Mouse (Mus musculus) kidney, adult 8-10 months (tissue): Measurements from ENCODE around the gene Lmtk3.

Experiments used
- DNase-seq, 2 experiments: peaks; one replicate each; pipeline ENCODE4 v3.0.0; 2022

The Lmtk3 gene

GRCm38 (mm10) chr7:45783511-45784091, at the start of gene Lmtk3:
TSS of gene Lmtk3 (plus strand) at chr7:45783738.
- peak in 1 of 2 experiments; percentile 53 for DNase-seq

GRCm38 (mm10) chr7:45739162-45739763, 44.3 kb upstream of the Lmtk3 start:
- peak; percentile 68 to 83 for DNase-seq

GRCm38 (mm10) chr7:45739820-45740219, 43.7 kb upstream of the Lmtk3 start:
- DNase-seq = no peak

DNA sequence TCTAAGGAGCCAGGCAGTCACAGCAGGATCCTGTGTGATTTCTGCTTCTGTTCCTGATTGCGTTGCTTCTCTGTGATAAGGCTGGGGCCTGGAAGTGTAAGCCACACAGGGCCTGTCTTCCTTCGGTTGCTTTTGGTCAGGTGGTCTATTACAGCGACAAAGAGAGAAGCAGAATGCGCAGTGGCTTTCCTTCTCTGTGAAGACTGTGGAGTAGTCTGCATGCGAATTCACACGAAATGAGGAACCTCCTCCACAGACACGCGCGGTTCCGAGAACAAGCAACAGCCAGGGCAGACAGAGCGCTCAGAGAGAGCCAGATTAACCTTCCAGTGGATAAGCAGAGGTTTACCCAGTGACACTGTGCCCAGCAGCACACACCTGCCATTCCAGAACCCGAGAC, 42.2 kb upstream of the Lmtk3 start:
- DNase-seq = no peak

GRCm38 (mm10) chr7:45741777-45742176, 41.8 kb upstream of the Lmtk3 start:
- no peak for DNase-seq

GRCm38 (mm10) chr7:45742338-45742737, 41.2 kb upstream of the Lmtk3 start:
- DNase-seq = no peak

DNA sequence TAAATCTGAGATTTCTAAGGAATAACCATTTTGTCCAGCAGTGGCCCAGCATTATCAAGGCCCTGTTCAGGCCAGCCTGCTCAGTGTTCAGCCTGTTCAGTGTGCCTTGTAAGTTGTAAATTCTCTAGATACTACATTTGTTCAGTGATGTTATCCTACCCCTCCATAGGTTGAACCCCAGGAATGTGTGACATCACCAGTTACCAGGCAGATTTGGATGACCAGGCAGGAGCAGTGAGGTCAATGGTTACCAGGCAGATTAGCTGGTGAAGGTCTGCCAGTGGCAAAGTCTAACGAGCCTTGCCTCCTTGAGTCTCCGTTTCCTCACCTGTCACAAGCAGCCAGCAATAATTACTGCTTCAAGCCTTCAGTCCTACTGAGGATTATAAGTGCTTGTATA, 39.2 kb upstream of the Lmtk3 start:
- peak; percentile 74 to 76 for DNase-seq

GRCm38 (mm10) chr7:45746518-45746917, 37.0 kb upstream of the Lmtk3 start:
- no peak for DNase-seq

- no peak for DNase-seq
Measured at GRCm38 (mm10) chr7:45747450-45747849, 36.1 kb upstream of the Lmtk3 start.

DNA sequence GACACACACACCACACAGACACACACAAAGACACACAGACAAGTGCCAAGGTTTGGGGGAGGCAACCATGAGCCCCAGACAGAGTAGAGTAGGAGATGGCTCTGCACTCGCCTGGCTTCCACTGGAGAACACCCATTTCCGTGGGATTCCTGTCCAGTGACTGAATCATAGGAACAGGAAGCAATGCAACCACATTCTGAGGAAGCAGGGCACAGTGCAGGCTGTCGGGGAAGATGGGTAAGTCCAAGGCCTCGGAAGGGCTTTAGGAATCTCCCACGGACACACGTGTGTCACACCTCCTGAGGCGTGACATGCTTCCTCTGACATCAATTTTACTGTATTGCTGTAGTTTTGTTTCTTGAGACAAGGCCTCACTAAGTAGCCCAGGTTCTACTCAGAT, 35.4 kb upstream of the Lmtk3 start:
- peak in 1 of 2 experiments; percentile 30 for DNase-seq

DNA sequence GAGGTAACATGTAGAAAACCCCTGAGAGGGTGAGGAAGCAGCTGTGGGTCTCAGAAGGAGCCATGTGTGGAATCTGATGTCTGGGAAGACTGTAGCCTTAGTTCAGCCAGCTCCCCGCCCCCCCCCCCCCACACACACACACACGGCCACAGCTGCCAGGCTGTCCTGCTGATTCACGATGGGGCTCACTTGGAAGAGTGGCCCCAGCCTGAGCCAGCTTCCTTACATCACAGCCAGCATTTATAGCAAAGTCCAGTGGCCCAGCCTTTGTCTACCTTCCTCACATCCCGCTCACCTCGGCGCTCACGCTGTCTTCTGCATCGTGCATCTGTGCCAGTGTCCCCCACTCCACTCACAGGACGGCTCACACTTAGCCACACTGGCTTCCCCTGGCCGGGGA, 34.1 kb upstream of the Lmtk3 start:
- DNase-seq = no peak

DNA sequence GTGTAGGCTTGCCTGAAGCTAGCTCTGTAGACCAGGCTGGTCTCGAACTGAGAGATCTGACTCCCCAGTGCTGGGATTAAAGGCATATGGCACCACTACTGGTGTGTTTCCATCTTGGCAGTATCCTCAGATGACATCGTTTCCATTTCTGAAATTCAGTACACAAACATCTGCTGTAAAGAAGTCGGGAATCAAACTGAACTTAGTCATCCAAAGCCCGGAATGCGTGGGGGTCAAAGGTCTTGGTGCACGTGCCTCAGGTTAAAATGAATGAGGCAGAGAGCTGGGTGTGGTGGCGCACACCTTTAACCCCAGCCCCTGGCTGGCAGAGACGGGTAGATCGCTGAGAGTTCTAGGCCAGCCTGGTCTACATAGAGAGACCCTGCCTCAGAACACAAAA, 33.4 kb upstream of the Lmtk3 start:
- DNase-seq = peak; percentile 33 to 37

DNA sequence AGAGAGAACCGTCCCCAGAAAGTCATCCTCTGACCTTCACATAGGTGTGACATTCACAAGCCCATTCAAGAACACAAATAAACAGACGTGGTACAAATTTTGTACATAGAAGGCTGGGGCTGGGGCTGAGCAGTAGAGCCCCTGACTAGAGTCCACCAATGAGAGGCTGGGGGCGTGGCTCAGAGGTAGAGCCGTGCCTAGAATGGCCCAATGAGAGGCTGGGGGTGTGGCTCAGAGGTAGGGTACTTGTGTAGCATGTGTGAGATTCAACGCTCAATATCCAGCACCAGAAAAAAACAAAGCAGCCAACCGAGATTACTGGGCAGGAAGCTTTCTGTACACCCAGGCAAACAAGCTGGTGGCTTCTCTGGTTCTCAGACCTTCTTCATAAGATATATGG, 27.8 kb upstream of the Lmtk3 start:
- DNase-seq = no peak

- DNase-seq = peak; percentile 74 to 84
Measured at GRCm38 (mm10) chr7:45759400-45759799, 24.1 kb upstream of the Lmtk3 start.

DNA sequence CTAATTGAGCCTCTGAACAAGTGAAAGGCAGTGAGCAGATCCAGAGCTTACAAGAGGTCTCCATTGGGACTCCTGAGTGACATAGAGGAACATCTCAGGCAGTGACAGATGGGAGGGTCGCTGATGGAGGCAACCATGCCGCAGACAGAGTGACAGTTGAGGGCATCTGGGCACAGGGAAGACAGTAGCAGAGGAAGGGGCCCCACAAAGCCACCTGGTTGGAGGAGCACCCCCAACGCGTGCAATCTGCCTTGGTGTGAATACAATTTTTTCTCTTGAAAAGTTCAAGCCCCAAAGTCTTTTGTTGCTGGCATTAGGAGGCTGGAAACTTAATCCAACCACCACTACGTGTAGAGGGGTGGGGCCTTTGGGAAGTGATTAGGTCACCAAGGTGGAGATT, 23.4 kb upstream of the Lmtk3 start:
- no peak for DNase-seq

GRCm38 (mm10) chr7:45765995-45766394, 17.5 kb upstream of the Lmtk3 start:
- no peak for DNase-seq

DNA sequence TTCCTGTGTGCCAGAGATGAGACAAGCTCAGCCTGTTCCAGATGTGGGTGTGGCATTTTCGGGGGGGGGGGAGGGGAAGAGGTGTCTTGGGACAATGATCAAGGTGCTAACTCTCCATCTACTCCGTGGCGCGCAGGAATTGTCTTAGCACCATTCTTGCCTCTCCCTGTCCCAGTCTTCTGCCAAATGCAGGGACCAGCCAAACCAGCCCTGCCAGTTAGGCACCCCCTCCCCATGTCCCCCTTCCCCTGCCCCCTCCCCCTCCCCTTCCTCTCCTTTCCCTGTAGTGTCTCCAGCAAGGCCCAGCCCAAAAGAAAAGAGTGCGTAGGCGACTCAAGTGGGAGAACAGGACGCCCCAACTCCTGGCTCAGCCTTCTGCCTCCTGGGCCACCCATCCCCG, 16.8 kb upstream of the Lmtk3 start:
- no peak for DNase-seq

GRCm38 (mm10) chr7:45767500-45767899, 16.0 kb upstream of the Lmtk3 start:
- no peak for DNase-seq

- DNase-seq = peak in 1 of 2 experiments; percentile 32
Measured at GRCm38 (mm10) chr7:45770427-45771082, 13.0 kb upstream of the Lmtk3 start.

GRCm38 (mm10) chr7:45771101-45771500, 12.4 kb upstream of the Lmtk3 start:
- no peak for DNase-seq

GRCm38 (mm10) chr7:45775237-45775636, 8.3 kb upstream of the Lmtk3 start:
- peak in 1 of 2 experiments; percentile 49 for DNase-seq

- DNase-seq = no peak
Measured at GRCm38 (mm10) chr7:45779081-45779641, 4.4 kb upstream of the Lmtk3 start.

GRCm38 (mm10) chr7:45782271-45782670, 1.3 kb upstream of the Lmtk3 start:
- DNase-seq = no peak
